Mouse (Mus musculus) left cerebral cortex, postnatal 36 days (tissue): ENCODE data around the gene Trim72. TPM values are rescaled to one million over a fixed set of nuclear protein-coding genes. Genes with fewer than 3 reads are reported as not detected.

Experiments used
- DNase-seq, 2 experiments: peaks; one replicate each; pipeline ENCODE4 v3.0.0; 2021 to 2022; ENCODE audit warnings: low spot score in 2 of 2, mixed read lengths in 1 of 2
- intact Hi-C: fragments of 180-260 bp; cut with DNase I; formaldehyde crosslinking; loops from one replicate; pipeline ENCODE4 v1.15.1; 2025
- total RNA-seq, 2 experiments: library from RNA; stranded (reverse); gene quantifications; 2 replicates each; pipeline ENCODE4 v1.2.3; 2021

Gene Trim72
- total RNA-seq, 2 experiments from 2014 or later, result 0.96 to 0.97 TPM

- intact Hi-C loops, result no loop called here
- DNase-seq, result no peak
These were observed 40.5 kb downstream of the Trim72 start for GRCm38 (mm10) chr7:128044142-128044785.

DNA sequence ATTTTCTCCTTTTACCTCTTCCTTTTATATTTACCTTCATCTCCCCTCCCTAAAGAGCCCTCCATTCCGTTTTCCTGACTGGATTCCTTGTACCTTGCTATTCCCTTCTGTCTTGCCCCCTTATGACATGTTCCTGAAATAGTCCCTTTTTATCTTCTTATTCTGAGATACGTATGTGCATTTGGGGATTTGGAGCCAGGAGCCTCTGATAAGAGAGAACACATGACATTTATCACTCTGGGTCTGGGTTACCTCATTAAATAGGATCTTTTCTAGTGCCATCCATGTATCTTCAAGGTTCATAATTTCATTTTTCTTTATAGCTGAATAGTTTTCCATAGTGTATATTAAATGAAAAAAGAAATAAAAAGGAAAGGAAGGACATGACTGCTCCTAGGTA lies 41.9 kb downstream of the Trim72 start:
- DNase-seq, result no peak
- intact Hi-C loops, result no loop called here

DNA sequence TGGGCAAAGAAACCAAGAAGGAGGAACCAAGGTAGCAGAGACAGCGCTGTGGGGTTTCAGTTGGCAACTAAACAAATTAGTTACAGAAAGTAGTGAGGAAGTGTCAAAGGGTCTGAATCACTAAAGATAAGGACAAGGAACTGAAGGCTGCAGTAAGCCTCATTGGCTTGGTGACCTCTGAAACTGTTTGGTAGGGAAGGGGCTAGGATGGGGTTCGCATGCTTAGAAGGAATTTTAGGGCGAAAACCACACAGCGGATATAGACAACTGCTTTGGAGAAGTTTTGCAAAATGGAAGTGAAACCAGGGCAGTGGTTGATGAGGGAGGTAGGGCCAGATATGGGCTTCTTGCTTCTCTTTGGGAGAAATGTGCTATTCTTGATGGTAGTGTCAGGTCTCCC lies 45.1 kb downstream of the Trim72 start:
- no peak for DNase-seq
- intact Hi-C loops, result no loop called here

DNA sequence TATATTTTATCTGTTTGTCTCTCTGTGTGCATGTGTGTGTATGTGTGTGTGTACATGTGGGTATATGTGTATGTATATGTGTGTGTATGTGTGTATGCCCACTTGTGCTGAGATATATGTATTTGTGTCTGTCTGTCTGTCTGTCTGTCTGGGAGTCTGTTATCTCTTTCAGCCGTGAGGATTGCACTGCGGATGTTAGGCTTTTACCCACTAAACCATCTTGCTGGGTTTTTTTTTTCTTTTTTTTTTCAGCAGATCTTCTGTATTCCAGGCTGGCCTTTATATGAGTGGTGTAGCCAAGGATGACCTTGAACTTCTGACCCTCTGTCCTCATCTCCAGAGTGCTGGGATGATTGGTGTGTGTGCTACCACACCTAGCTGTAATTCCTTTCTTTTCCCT lies 45.5 kb downstream of the Trim72 start:
- DNase-seq, result no peak
- intact Hi-C loops, result no loop called here

- intact Hi-C loops, result no loop called here
- no peak for DNase-seq
These were observed 47.0 kb downstream of the Trim72 start for GRCm38 (mm10) chr7:128050739-128051138.

DNA sequence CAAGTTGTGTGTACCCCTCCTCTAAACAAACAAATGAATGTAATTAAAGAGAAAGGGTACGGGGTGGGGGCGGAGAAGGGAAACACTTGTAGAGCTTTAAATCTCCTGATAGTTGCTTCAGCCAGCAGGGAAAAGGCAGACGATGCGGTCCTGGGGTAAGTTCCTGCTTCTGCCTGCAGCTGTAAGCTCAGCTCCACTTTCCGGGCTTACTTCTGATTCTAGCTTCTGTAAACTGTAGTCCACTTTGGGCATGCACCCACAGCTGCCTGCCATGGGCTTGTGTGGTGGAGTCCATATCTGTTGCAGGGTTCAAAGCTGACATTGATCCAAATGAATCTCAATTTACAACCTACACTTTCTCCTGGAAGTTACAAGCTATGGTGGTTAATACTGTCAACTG lies 49.3 kb downstream of the Trim72 start:
- no peak for DNase-seq

GRCm38 (mm10) chr7:128056917-128057444 lies 53.2 kb downstream of the Trim72 start:
- no peak for DNase-seq
- intact Hi-C loops, result no loop called here

More for the DNA sequence above, 49.3 kb downstream of the Trim72 start:
- intact Hi-C loops, result no loop called here

DNA sequence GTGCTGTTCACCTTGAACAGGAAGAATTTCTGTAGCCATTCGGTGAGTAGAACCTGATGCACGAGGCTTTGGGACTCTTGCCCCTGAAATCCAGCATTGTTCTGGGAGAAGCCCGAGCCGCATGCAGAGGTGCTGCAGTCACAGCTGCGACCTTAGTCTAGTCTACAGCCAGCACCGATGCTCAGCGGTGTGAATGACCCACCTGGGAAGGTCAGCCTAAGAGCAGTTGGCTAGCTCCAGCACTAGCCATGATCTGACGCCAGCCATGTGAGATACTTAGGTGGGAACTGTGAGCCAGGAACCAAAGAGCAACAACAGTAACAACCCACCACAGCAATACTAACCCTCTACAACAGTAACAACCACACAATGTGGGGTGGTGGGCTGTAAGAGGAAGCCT lies 54.1 kb downstream of the Trim72 start:
- DNase-seq, result no peak
- intact Hi-C loops, result no loop called here

GRCm38 (mm10) chr7:128058576-128058975 lies 54.8 kb downstream of the Trim72 start:
- intact Hi-C loops, result no loop called here
- no peak for DNase-seq

- DNase-seq, result no peak
- intact Hi-C loops, result no loop called here
These were observed 55.3 kb downstream of the Trim72 start for GRCm38 (mm10) chr7:128059091-128059490.

Other genes starting within 250 kb of the Trim72 start
- 10 to 100 TPM; 18.9 to 25.4 TPM for gene Orai3, start 234.1 kb upstream of the Trim72 start, total RNA-seq
- gene Setd1a, start 227.3 kb upstream of the Trim72 start, total RNA-seq, result 10 to 100 TPM; 40.0 to 53.4 TPM
- 1 to 10 TPM; 3.9 to 4.1 TPM for gene Gm49388, start 218.3 kb upstream of the Trim72 start, total RNA-seq
- gene Hsd3b7, start 203.3 kb upstream of the Trim72 start, total RNA-seq, result 1 to 10 TPM; 3.3 to 4.0 TPM
- gene Stx4a, start 179.7 kb upstream of the Trim72 start, total RNA-seq, result 10 to 100 TPM; 74.6 to 76.0 TPM
- 100 to 1,000 TPM; 431 to 441 TPM for gene Stx1b, start 179.4 kb upstream of the Trim72 start, total RNA-seq
- 10 to 100 TPM; 27.0 to 33.9 TPM for gene Zfp646, start 127.7 kb upstream of the Trim72 start, total RNA-seq
- 10 to 100 TPM; 20.0 to 26.4 TPM for gene Zfp668, start 127.1 kb upstream of the Trim72 start, total RNA-seq
- gene Prss53, start 113.0 kb upstream of the Trim72 start, total RNA-seq, result 1 to 10 TPM in 1 of 2 experiments, under 1 TPM in 1; 0.76 to 2.2 TPM
- not detected for gene Gm21974, start 108.5 kb upstream of the Trim72 start, total RNA-seq
- gene Vkorc1, start 108.3 kb upstream of the Trim72 start, total RNA-seq, result 10 to 100 TPM; 22.2 to 24.5 TPM
- gene Bckdk, start 99.9 kb upstream of the Trim72 start, total RNA-seq, result 10 to 100 TPM; 36.4 to 46.4 TPM
- gene Kat8, start 91.4 kb upstream of the Trim72 start, total RNA-seq, result 10 to 100 TPM; 27.6 to 34.8 TPM
- not detected for gene Prss8, start 73.8 kb upstream of the Trim72 start, total RNA-seq
- gene Prss36, start 57.2 kb upstream of the Trim72 start, total RNA-seq, result 10 to 100 TPM in 1 of 2 experiments, 1 to 10 TPM in 1; 8.2 to 10.2 TPM
- gene Fus, start 36.5 kb upstream of the Trim72 start, total RNA-seq, result 100 to 1,000 TPM; 259 to 349 TPM
- 1 to 10 TPM in 1 of 2 experiments, under 1 TPM in 1; 0.79 to 1.8 TPM for gene Pycard, start 10.1 kb upstream of the Trim72 start, total RNA-seq
- gene Itgam, start 58.7 kb downstream of the Trim72 start, total RNA-seq, result 10 to 100 TPM; 10.2 to 12.1 TPM
- not detected for gene Gm49368, start 58.7 kb downstream of the Trim72 start, total RNA-seq
- under 1 TPM in 1 of 2 experiments, not detected in 1; 0.32 TPM for gene Itgax, start 125.6 kb downstream of the Trim72 start, total RNA-seq
- 1 to 10 TPM in 1 of 2 experiments, under 1 TPM in 1; 0.45 to 1.3 TPM for gene Itgad, start 150.4 kb downstream of the Trim72 start, total RNA-seq
- 1 to 10 TPM; 7.4 to 8.7 TPM for gene Cox6a2, start 202.4 kb downstream of the Trim72 start, total RNA-seq
- gene Armc5, start 233.4 kb downstream of the Trim72 start, total RNA-seq, result 10 to 100 TPM; 11.3 to 13.6 TPM
- 1 to 10 TPM; 2.7 to 3.7 TPM for gene 9130023H24Rik, start 234.1 kb downstream of the Trim72 start, total RNA-seq
- gene Tgfb1i1, start 242.9 kb downstream of the Trim72 start, total RNA-seq, result 10 to 100 TPM; 19.0 to 22.6 TPM